Mouse (Mus musculus) ovary, adult 18-20 months (tissue): ENCODE data around the gene Hspa5.
"Not testable (repeated sequence)": the region's sequence is repeated elsewhere in the genome, so short reads cannot be mapped to it uniquely, and the experiment has no call there.

Experiments used
- DNase-seq: peaks from one replicate; pipeline ENCODE4 v3.0.0; 2022; ENCODE audit warnings: low spot score, mixed read lengths

Gene Hspa5

GRCm38 (mm10) chr2:34770951-34771350, 819 bp upstream of the Hspa5 start:
- no peak for DNase-seq

GRCm38 (mm10) chr2:34772252-34773235, 774 bp downstream of the Hspa5 start:
- peak; percentile 24 for DNase-seq

DNA sequence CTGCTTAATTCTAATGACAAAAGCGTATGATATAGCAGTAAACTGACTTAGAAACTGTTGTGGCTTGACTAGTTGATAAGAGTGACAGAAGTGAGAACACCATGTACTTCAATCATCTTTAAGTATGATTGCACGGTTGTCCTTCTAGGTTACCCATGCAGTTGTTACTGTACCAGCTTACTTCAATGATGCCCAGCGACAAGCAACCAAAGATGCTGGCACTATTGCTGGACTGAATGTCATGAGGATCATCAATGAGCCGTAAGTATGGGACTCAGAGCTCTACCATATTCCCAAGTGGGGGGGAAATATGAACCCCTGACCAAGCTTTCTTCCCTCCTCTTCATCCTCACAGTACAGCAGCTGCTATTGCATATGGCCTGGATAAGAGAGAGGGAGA, 1.9 kb downstream of the Hspa5 start:
- no peak for DNase-seq

DNA sequence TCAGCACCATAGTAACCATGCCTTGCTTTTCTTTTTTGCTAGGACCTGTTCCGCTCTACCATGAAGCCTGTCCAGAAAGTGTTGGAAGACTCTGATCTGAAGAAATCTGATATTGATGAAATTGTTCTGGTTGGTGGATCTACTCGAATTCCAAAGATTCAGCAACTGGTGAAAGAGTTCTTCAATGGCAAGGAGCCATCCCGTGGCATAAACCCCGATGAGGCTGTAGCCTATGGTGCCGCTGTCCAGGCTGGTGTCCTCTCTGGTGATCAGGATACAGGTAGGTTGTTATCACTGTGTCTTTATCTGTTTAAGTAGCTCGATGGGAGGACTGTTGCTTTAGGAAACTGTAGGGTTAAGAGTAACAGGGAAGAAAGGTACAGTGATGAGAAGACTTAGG, 2.7 kb downstream of the Hspa5 start:
- no peak for DNase-seq

GRCm38 (mm10) chr2:34777237-34777868, 5.6 kb downstream of the Hspa5 start:
- DNase-seq = no peak

DNA sequence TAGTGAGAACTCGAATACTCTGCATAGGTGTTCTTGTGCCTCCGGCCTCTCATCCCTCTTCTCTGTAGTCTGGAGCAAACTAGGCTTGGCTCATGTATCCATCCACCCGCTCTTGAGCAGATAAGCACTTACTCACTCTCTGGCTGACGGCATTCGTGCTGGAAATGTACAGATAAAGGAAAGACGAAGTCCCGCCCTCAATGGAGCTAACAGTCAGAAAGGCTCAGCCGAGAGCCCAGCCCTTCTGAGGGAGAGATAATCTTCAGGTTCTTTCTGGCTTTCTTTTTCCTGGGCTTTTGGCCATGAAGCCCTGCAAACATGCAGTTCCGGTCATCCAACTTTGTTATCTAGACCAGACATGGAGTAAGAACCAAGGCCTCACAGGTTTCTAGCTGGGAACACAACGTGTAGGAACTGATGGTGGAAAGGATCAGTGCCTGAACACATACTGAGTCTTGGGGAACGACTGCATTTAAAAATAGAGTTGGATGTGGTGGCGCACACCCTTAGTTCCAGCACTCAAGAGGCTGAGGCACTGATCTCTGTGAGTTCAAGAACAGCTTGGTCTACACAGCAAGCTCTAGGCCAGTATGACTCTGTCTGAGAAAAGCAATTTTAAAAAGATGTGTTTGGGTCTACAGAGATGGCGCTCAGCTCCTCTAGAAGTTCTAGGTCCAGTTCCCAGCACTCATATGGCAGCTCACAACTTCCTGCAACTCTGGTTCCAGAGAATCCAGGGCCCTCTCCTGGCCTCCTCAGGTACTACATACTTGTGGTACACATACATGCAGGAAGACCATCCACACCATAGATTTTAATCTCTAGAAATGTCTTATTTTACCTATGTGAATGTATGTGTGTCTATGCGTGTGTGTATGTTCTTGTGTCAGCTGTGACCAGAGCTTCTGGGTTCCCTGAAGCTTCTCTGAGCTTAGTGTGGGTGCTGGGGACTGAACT, 11.6 kb downstream of the Hspa5 start:
- no peak for DNase-seq

GRCm38 (mm10) chr2:34784085-34784484, 12.3 kb downstream of the Hspa5 start:
- no peak for DNase-seq

DNA sequence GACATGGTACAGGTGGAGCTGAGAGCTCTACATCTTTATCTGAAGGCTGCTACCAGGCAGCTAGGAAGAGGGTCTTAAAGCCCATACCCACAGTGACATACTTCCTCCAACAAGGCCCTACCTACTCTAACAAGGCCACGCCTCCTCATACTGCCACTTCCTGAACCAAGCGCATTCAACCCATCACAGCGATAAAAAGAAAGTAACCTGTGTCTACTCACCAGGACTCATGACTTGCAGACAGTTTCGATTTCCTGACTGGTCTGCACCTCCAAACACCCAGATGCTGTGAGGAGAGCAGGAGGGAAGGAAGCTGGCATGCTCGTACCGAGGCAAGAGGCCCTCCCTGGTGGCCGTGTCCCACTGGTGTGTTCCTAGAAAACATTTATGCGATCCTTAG, 18.5 kb downstream of the Hspa5 start:
- no peak for DNase-seq

DNA sequence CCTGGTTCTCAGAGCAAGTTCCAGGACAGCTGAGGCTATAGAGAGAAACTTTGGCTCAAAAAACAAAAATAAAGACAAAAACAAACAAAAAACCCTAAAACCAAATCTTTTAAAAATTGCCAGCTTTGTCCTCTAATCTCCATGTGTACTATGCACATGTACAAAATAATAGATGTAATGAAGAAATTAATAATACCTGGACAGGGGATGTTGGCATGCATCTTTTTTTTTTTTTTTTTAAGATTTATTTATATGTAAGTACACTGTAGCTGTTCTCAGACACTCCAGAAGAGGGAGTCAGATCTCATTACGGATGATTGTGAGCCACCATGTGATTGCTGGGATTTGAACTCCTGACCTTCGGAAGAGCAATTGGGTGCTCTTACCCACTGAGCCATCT, 20.8 kb downstream of the Hspa5 start:
- DNase-seq = not testable (repeated sequence)

- DNase-seq = no peak
Observed at GRCm38 (mm10) chr2:34794511-34794910, 22.7 kb downstream of the Hspa5 start.

GRCm38 (mm10) chr2:34795426-34795825, 23.7 kb downstream of the Hspa5 start:
- no peak for DNase-seq

- DNase-seq = peak; percentile 82
Observed at GRCm38 (mm10) chr2:34799357-34800256, 27.8 kb downstream of the Hspa5 start, which contains the start of gene Rabepk. Gene Rabepk, minus strand, starts transcription at chr2:34799912.

GRCm38 (mm10) chr2:34800371-34800770, 28.6 kb downstream of the Hspa5 start:
- DNase-seq = no peak

- DNase-seq = peak; percentile 96
Observed at GRCm38 (mm10) chr2:34801516-34802482, 30.0 kb downstream of the Hspa5 start.

DNA sequence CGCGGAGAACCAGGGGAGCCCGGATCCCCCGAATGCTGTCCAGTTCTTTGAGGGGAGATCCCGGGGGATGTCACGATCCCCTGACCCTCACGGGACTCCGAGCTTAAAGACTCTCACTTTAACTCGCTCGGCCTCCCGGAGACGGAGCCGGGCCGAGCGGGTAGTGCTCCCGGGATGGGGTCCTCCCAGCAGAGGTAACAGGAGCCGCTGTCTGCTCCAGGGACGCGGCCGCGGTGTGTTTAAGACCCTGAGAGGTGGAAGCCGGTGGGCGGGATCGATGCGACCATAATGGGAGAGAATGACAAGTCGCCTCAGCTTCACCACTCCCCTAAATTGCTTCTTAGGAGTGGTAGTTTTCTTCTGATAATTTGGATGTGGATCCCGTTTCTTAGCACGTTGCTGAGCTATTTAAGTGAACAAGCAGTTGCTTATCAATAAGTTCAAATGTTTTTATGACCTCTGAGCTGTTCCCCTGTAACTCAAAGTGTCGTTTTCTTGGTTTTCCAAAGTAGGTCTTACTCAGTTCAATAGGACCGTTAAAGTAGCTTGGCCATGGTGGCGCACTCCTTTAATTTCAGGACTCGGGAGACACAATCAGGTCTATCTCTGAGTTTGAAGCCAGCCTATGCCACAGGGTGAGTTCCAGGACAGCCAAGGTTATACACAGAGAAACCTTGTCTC, 30.9 kb downstream of the Hspa5 start:
- not testable (repeated sequence) for DNase-seq

DNA sequence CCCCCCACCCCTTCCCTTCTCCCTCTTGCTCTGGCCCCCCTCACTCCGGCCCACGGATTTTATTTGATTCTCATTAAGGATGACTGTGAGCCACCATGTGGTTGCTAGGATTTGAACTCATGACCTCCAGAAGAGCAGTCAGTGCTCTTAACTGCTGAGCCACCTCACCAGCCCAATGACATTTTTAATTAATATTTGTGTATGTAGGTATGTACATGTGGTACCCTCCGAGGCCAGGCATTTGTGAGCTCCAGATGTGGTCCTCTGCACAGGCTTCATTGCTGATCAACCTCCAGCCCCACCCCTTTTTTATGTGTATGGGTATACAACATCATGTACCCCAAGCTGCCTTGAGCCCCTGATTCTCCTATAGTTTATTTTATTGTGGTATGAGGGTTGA, 32.0 kb downstream of the Hspa5 start:
- no peak for DNase-seq

DNA sequence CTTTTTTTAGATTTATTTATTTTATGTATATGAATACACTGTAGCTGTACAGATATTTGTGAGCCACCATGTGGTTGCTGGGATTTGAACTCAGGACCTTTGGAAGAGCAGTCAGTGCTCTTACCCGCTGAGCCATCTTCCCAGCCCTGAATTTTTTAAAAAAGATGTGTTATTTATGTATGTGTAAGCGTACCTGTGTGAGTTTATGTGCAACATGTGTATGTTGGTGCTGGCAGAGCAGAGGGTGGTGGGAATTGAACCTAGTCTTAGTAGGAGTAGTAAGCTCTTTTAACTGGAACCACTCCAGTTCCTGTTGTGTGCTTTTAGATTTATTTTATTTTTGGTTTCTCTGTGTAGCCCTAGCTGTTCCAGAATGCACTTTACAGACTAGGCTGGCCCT, 32.4 kb downstream of the Hspa5 start:
- DNase-seq = no peak

- no peak for DNase-seq
Observed at GRCm38 (mm10) chr2:34804815-34805214, 33.0 kb downstream of the Hspa5 start.

DNA sequence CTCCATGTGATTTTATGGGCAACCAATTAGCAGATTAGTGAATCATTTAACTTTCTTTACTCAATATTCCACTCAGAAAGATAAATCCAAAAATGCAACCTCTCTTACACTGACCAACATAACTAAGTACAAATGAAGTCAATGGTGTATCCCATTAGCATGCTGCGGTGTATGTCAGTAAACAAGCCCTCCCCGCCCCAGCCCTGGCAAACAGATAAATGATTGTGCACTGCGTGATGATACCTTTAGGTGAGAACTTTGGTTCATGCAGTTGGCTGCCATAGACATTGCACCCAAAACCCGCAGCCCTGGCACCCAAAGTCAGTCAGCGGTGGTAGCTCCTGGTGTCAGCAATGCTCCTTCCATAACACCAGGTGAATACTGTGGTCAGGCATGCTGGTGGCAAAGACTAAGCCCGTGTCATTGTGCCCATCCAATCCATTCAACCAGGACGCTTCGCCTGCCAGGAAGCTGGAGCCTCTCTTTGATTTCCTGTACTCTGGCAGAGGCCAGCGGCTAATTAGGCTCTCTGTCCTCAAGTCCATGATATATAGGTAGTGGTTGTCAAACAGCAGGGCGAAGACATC, 33.7 kb downstream of the Hspa5 start:
- DNase-seq = no peak
